Mouse (Mus musculus): ENCODE results near the gene Rc3h1.
"Not testable (repeated sequence)": the region's sequence is repeated elsewhere in the genome, so short reads cannot be mapped to it uniquely, and the experiment has no call there.

Rc3h1 gene

GRCm38 (mm10) chr1:160963199-160963598, 57.0 kb downstream of the Rc3h1 start:
- no peak for DNase-seq (ENCODE audit: low spot score in 2 of 2)

DNA sequence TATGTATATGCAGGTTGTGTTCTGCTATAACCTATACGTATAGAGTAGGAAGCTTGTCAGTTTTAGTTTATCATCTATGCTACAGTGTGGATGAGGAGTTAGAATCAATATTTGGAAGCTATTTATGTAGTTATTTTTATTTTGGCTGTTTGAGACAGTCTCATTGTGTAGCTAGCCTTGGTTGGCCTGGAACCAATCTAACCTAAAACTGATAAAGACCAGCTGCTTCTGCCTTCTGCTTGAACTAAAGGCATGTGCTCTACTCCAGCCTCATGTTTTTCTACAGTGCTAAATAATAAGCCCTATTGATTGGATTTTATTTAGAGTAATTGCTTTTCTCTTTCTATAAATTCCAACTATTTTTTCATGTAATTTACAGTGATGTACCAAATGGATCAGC, 61.0 kb downstream of the Rc3h1 start:
- DNase-seq (ENCODE audit: low spot score in 2 of 2): no peak

GRCm38 (mm10) chr1:160968643-160969042, 62.4 kb downstream of the Rc3h1 start:
- DNase-seq (ENCODE audit: low spot score in 2 of 2): no peak

DNA sequence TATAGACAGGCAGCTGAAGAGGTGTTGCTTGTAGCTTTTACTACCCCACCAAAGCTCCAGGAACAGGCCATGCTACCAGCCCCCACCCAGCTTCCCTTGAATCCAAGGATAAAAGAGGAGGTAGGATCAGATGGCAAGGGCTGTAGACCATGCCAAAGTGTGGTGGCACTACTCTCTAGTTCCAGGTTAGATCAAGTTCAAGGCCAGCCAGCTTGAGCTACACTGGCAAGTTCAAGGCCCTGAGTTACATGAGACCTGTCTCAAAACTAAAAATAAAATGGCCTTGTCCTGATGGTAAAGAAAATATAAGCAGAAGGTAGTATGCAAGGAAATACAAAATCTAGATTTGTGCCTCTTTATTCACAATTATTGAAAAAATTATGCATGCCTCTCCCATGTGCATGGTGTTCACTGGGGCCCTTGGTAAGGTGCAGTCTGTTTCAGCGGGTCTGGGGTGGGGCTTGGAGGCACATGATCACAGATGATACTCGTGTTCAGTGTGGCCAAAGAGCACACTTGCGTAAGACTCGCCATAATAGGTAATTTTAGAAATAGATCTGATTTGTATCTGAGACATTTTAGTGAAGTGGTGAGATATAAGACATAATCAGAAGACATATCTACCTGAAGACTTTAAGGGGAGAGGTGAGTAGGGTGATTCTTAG, 72.0 kb downstream of the Rc3h1 start, which contains the start of gene Serpinc1:
Gene Serpinc1 (plus strand): TSS at position 515 of the 665 bp plus-strand sequence.
- no peak for DNase-seq (ENCODE audit: low spot score in 2 of 2)

DNA sequence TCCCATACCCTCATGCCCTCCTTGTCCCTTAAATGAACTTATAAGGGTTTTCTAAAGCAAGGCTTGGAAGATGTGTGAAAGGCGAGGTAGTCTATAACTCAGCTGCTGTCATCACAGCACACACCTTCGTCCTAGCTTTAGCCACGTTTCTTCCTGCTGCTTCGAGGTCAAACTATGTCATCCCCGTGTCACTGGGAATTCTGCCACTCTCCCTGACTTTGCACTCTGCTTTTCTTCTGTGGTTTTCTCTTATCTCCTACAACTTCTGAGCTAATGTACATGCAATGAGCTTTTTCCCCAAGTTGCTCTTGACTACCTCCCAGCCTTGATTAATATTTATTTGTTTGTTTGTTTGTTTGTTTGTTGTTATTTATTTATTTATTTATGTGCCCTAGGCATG, 73.8 kb downstream of the Rc3h1 start:
- DNase-seq (ENCODE audit: low spot score in 2 of 2): no peak

- no peak for DNase-seq (ENCODE audit: low spot score in 2 of 2)
Measured at GRCm38 (mm10) chr1:160980537-160981234, 74.5 kb downstream of the Rc3h1 start.

GRCm38 (mm10) chr1:160981337-160981736, 75.1 kb downstream of the Rc3h1 start:
- no peak for DNase-seq (ENCODE audit: low spot score in 2 of 2)

DNA sequence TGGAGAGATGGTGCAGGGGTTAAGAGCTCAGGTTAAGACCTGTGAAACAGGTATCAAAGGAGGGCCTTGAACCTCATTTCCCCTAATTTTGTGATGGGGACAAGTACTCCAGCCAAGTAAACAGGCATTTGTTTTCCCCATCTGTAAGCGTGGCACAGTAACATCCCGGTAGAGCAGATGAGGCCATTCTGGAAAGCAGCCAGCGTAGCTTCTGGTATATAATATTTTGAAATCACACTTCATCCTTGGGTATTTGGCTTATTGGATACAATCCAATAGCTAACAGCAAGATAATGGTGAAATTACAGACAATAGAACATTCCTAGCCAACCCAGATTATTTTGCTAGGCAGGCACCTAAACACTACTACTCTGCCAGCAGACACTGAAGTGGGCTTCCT, 76.7 kb downstream of the Rc3h1 start:
- DNase-seq (ENCODE audit: low spot score in 2 of 2): no peak

- DNase-seq (ENCODE audit: low spot score in 2 of 2): not testable (repeated sequence)
Measured at GRCm38 (mm10) chr1:160984731-160985130, 78.5 kb downstream of the Rc3h1 start.

DNA sequence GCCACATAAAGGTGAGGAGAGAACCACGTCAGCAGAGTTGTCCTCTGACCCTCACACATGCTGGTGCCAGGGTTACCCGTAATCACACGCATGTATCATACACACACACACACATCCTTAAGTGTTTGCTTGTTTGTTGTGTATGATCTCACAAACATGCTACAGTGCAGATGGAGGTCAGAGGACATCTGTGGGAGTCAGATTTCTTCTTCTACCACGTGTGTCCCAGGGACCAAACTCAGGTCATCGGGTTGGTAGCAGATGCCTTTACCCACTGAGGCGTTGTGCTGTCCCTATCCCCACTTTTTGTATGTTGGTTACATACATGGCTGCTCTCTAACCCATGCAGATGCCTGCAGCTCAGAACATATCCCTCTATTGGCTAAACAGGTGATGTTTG, 79.3 kb downstream of the Rc3h1 start:
- DNase-seq (ENCODE audit: low spot score in 2 of 2): no peak

DNA sequence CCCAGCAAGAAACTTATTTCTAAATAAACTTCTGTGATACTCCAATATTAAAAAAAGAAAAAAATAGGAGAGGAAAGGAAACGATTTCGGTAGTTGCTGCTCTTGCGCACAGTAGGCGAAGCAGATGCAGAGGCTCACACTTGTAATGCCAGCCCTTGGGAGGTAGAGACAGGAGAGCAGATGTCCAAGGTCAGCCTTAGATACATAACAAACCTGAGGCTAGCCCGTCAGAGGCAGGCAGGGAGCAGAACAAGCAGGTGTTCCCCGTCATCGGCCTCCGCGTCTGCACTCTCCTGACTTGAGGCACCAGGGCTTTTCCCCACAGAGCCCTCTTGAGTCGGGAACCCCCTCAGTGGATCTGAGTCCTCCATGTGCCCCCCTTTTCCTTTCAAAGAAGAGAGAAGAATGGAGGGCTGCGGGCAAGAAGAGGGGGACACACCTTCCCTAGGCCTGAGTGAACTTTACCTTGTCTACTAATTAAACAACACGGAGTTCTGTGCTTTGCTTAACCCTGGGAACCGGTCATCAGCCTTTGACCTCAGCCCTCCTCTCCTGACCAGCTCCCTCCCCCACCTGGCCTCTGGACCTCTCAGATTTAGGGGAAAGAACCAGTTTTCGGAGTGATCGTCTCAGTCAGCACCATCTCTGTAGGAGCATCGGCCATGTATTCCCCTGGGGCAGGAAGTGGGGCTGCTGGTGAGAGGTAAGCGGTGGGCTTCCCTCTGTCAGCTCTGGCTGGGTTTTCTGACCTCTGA, 80.8 kb downstream of the Rc3h1 start:
- no peak for DNase-seq (ENCODE audit: low spot score in 2 of 2)

- DNase-seq (ENCODE audit: low spot score in 2 of 2): no peak
Measured at GRCm38 (mm10) chr1:160989395-160989794, 83.2 kb downstream of the Rc3h1 start.

DNA sequence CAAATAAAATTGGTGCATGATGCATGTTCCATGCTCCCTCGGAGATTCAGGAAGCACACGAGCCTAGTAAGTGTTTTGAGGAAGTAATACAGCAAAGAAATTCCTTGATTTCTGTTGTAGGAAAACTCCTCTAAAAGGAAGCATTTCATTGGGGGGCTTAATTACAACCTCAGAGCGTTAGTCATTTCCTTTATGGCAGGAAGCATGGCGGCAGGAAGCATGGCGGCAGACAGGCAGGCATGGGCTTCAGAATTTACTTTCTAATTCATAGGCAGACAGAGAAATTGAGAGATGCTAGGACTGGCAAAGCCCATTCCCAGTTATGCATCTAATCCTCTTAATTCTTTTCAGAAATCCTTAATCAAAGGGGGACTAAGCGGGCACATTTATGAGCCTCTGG, 87.6 kb downstream of the Rc3h1 start:
- DNase-seq (ENCODE audit: low spot score in 2 of 2): no peak

GRCm38 (mm10) chr1:161004942-161005341, 98.7 kb downstream of the Rc3h1 start:
- no peak for DNase-seq (ENCODE audit: low spot score in 2 of 2)

DNA sequence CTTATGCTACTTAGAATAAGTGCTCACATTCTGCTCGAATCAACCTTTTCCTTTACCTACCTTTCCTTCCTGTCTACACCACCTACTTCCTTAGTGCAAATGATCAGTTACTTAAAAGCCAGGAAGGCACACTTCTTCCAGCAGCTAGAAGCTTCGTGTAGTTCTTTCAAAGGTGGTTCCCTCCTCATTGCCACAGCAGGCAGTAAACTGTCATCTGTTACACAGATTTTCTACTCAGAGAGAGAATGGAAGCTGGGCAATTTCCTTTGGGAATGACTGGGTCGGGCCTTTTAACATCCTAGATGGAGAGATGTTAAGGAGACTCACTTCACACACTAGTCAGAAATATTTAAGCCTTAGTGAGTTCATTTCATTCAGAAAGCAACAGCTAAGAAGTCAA, 99.3 kb downstream of the Rc3h1 start:
- no peak for DNase-seq (ENCODE audit: low spot score in 2 of 2)

- DNase-seq (ENCODE audit: low spot score in 2 of 2): no peak
Measured at GRCm38 (mm10) chr1:161006471-161006870, 100.3 kb downstream of the Rc3h1 start.

DNA sequence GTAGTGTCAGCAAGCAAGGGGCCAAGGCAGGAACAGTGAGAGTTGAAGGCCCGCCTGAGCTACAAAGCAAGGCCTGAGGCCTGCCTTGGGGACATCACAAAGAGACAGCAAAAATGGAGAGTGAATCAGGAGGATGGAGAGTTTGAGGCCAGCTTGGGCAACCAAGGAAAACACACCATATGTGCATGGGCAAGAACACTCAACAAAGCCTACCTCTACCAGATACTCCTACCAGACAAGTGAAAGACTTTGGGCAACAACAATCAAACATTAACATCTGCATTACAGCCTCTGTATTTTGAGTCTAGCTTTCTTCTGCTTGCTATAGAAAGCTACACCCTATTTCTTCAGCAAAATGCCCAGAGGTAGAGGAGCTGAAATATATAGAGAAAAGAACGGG, 101.8 kb downstream of the Rc3h1 start:
- no peak for DNase-seq (ENCODE audit: low spot score in 2 of 2)

DNA sequence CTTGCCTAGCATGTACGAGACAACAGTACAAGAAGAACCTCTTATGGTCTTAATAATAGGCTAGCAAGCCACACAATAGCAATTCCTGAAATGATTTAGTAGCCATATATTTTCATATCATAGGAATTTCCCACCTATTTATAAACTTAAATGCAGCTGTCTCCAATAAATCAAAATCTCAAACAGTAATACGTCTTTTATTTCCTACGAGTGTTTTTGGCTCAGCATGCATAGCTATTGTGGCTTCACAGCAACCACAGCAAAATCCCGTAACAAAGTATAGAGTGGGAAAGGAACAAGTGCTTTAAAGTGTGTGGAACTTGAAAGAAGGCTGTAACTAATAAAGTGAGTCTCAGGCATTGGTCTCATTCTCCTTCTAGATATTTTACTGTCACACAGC, 104.2 kb downstream of the Rc3h1 start:
- no peak for DNase-seq (ENCODE audit: low spot score in 2 of 2)

DNA sequence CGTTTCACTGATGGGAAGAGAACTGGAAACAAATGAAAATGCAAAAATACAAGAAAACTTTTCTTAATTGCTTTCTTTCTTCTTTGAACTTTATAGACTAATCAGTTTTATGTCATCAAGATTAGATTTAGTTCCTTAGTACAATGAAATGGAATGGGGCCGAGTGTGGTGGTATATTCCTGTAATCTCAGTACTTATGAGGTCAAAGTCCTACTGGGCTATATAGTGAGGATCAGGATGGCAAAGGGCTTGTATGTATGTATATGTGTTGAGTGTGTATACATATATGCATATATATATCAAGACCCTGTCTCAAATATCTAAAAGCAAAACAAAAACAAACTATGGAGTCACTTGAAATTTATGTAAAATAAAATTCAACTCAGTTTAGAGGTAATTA, 110.2 kb downstream of the Rc3h1 start:
- DNase-seq (ENCODE audit: low spot score in 2 of 2): no peak

GRCm38 (mm10) chr1:161020051-161020450, 113.8 kb downstream of the Rc3h1 start:
- no peak for DNase-seq (ENCODE audit: low spot score in 2 of 2)

All from frontal cortex, postnatal 10 days (tissue).